Mouse (Mus musculus) stomach, postnatal 0 days (tissue): ENCODE results near the gene Trmt10b. TPM values are rescaled to one million over a fixed set of nuclear protein-coding genes. Genes with fewer than 3 reads are reported as not detected.

ENCODE experiments used
- ATAC-seq: fragments of 200-750 bp; cut with Nextera tagmentation; 2 replicates; pipeline ENCODE4 v1.8.0; 2017; ENCODE audit not compliant: low FRiP score, low TSS enrichment
- DNase-seq: peaks from one replicate; pipeline ENCODE4 v3.0.0-alpha.2; 2016; ENCODE audit warnings: low spot score
- H3K27ac ChIP-seq: fragments of 300-500 bp; sonication (generic); replicated peaks from 2 replicates; pipeline ENCODE4 v1.5.1; 2014; ENCODE audit warnings: mild to moderate bottlenecking, control low read depth
- H3K27me3 ChIP-seq: fragments of 300-500 bp; sonication (generic); 2 replicates; pipeline ENCODE4 v1.6.1; 2014; ENCODE audit warnings: low read length; ENCODE audit not compliant: control insufficient read depth, insufficient read depth
- H3K36me3 ChIP-seq: fragments of 300-500 bp; sonication (generic); 2 replicates; pipeline ENCODE4 v1.6.1; 2014; ENCODE audit warnings: low read length, mixed read lengths; ENCODE audit not compliant: control insufficient read depth, insufficient read depth
- H3K4me1 ChIP-seq: fragments of 300-500 bp; sonication (generic); replicated peaks from 2 replicates; pipeline ENCODE4 v1.6.1; 2014; ENCODE audit warnings: antibody characterized with exemption; ENCODE audit not compliant: control insufficient read depth, insufficient read depth
- H3K4me2 ChIP-seq: fragments of 300-500 bp; sonication (generic); replicated peaks from 2 replicates; pipeline ENCODE4 v1.6.1; 2014; ENCODE audit warnings: low read depth, mild to moderate bottlenecking, control low read depth, moderate library complexity
- H3K4me3 ChIP-seq: fragments of 300-500 bp; sonication (generic); 2 replicates; pipeline ENCODE4 v1.5.1; 2014; ENCODE audit warnings: low read depth, low read length, control low read depth
- H3K9ac ChIP-seq: fragments of 300-500 bp; sonication (generic); 2 replicates; pipeline ENCODE4 v1.6.1; 2014; ENCODE audit warnings: mild to moderate bottlenecking, low read length, control low read depth, mixed read lengths
- H3K9me3 ChIP-seq: fragments of 300-500 bp; sonication (generic); 2 replicates; pipeline ENCODE4 v1.6.1; 2016; ENCODE audit warnings: low read length; ENCODE audit not compliant: control insufficient read depth
- CTCF ChIP-seq: IDR thresholded peaks from 2 replicates; pipeline ENCODE4 v1.5.1; 2016; ENCODE audit warnings: antibody characterized with exemption, low read depth, mild to moderate bottlenecking, moderate library complexity
- EP300 ChIP-seq: optimal IDR thresholded peaks from 2 replicates; pipeline ENCODE3; 2016; ENCODE audit warnings: antibody characterized with exemption
- WGBS: fragments of 180-500 bp; shearing (Covaris S2); extraction: QIAGEN DNeasy Blood & Tissue Kit; methylation state at CpG from one replicate; pipeline ENCODE4 v1.1.7; 2014; 5-methylcytosine and 5-hydroxymethylcytosine counted together
- polyA plus RNA-seq: library from polyadenylated mRNA; unstranded; fragments of >200 nt; fragmentation: Nextera tagmentation; extraction: Ambion mirVana; gene quantifications from 2 replicates; pipeline ENCODE4 v1.2.1, GENCODE M21; 2015

The Trmt10b gene
- polyA plus RNA-seq, 1 experiment from 2014 or later, result 10.9 TPM

GRCm38 (mm10) chr4:45342286-45343155 is 45.6 kb downstream of the Trmt10b start, which contains the start of gene Exosc3:
Gene Exosc3, minus strand, starts transcription at chr4:45342732.
- H3K36me3 ChIP-seq, result no peaks in the 10 kb centered on the region
- WGBS, result under 1% methylated on average over 67 of the region's 76 CpGs

GRCm38 (mm10) chr4:45356653-45357052 is 59.7 kb downstream of the Trmt10b start:
- DNase-seq (no peak), ATAC-seq (no peak)
- TF ChIP-seq EP300 (no peak), CTCF (no peak)
- H3K27ac ChIP-seq, result no peak overlapping the region
- H3K4me3 ChIP-seq, result no peak overlapping the region
- 83% methylated on average over 3 of the region's 3 CpGs for whole genome bisulfite sequencing
- H3K9me3 ChIP-seq, result no peaks in the 10 kb centered on the region
- H3K4me2 ChIP-seq, result no peak overlapping the region
- H3K4me1 ChIP-seq, result no peaks in the 10 kb centered on the region
- 0 out of 2 replicates have a peak, but pooled peaks cover 10% of the 10 kb centered on the region for H3K36me3 ChIP-seq
- H3K27me3 ChIP-seq, result no peaks in the 10 kb centered on the region
- no peak overlapping the region for H3K9ac ChIP-seq

More at GRCm38 (mm10) chr4:45342286-45343155, 45.6 kb downstream of the Trmt10b start, which contains the start of gene Exosc3:
- DNase-seq (no peak), ATAC-seq (peak; percentile 87)
- Histone ChIP-seq H3K4me3 (peak within 1 kb of the TSS; percentile 90), H3K4me1 (0 out of 2 replicates have a peak, but pooled peaks cover 3% of the 10 kb centered on the region), H3K27me3 (no peaks in the 10 kb centered on the region), H3K27ac (peak within 1 kb of the TSS; percentile 98), H3K4me2 (peak within 1 kb of the TSS; percentile 74), H3K9me3 (no peaks in the 10 kb centered on the region), H3K9ac (peak within 1 kb of the TSS; percentile 95)
- TF ChIP-seq EP300, result no peak
- no peak for TF ChIP-seq CTCF

Other genes with a start within 250 kb of the Trmt10b start
- 3.7 and 4.1 TPM in 2 replicates for gene Fbxo10, start 212.5 kb upstream of the Trmt10b start, polyA plus RNA-seq
- 243 and 257 TPM in 2 replicates for gene Tomm5, start 189.0 kb upstream of the Trmt10b start, polyA plus RNA-seq
- 1.1 and 1.3 TPM in 2 replicates for gene Frmpd1, start 112.3 kb upstream of the Trmt10b start, polyA plus RNA-seq
- gene Dcaf10, start 45.0 kb downstream of the Trmt10b start, polyA plus RNA-seq, result 9.1 and 10.5 TPM in 2 replicates
- gene Exosc3, start 45.6 kb downstream of the Trmt10b start, polyA plus RNA-seq, result 41.5 and 43.7 TPM in 2 replicates
- gene Slc25a51, start 111.6 kb downstream of the Trmt10b start, polyA plus RNA-seq, result 39.9 and 40.5 TPM in 2 replicates
- 5.5 and 6.9 TPM in 2 replicates for gene Shb, start 235.3 kb downstream of the Trmt10b start, polyA plus RNA-seq